Mouse (Mus musculus) heart, embryonic 14.5 days (tissue): ENCODE results near the gene Zranb3. TPM values are rescaled to one million over a fixed set of nuclear protein-coding genes. Genes with fewer than 3 reads are reported as not detected.

Experiments
- polyA plus RNA-seq: library from polyadenylated mRNA; unstranded; fragments of >200 nt; fragmentation: Nextera tagmentation; extraction: Ambion mirVana; gene quantifications from 2 replicates; pipeline ENCODE4 v1.2.1, GENCODE M21; 2014

Zranb3 gene
- polyA plus RNA-seq, 1 experiment from 2014 or later = 5.9 TPM

Other genes with a start within 250 kb of the Zranb3 start
- gene Map3k19, start 248.0 kb downstream of the Zranb3 start, polyA plus RNA-seq = not detected in 2 replicates
- gene Rab3gap1, start 234.3 kb downstream of the Zranb3 start, polyA plus RNA-seq = 29.7 and 30.1 TPM in 2 replicates
- 52.9 and 55.2 TPM in 2 replicates for gene R3hdm1, start 254 bp upstream of the Zranb3 start, polyA plus RNA-seq
- gene Ubxn4, start 140.9 kb upstream of the Zranb3 start, polyA plus RNA-seq = 51.8 and 52.1 TPM in 2 replicates
- 0.07 and 0.09 TPM in 2 replicates for gene Lct, start 225.3 kb upstream of the Zranb3 start, polyA plus RNA-seq